Mouse (Mus musculus): ENCODE results near the gene Auts2. TPM values are rescaled to one million over a fixed set of nuclear protein-coding genes. Genes with fewer than 3 reads are reported as not detected.

Gene Auts2
- polyA plus RNA-seq, 1 experiment: 39.0 TPM

DNA sequence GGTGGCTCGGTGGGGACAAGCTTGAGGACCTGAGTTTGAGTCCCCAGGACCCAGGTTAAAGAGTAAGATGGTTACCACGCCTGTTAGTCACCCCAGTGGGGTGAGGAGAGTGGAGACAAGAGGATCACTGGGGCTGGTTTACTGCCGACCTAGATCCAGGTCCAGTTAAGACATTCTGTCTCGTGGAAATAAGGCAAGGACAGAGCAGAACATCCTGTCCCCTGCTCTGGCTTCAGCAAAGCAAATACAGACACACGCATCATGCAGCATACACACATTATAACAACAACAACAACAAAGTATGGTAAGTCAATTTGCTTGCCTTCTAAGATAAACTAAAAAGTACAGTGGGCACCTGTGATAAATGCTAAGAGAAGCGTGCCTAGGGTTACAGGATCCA, 57.1 kb downstream of the Auts2 start:
- Histone ChIP-seq H3K27me3 (ENCODE audit: control insufficient read depth, insufficient read depth, low read length) (no peaks in the 10 kb centered on the region), H3K4me3 (replicated peaks; ENCODE audit: insufficient read depth, low read depth, low read length) (no peak overlapping the region), H3K4me1 (ENCODE audit: control insufficient read depth, insufficient read depth, low read length) (peaks cover 19% of the 10 kb centered on the region), H3K27ac (ENCODE audit: insufficient read depth, low read length) (no peak overlapping the region)
- DNase-seq: no peak
- WGBS: 86% methylated on average over 6 of the region's 6 CpGs
- TF ChIP-seq POLR2A (IDR thresholded peaks at IDR 0.05; ENCODE audit: borderline replicate concordance, insufficient read depth, low read length): no peak
- TF ChIP-seq CTCF (IDR thresholded peaks at IDR 0.05; ENCODE audit: borderline replicate concordance, insufficient read depth, low read depth, low read length): no peak

GRCm38 (mm10) chr5:132485448-132485847, 57.7 kb downstream of the Auts2 start:
- Histone ChIP-seq H3K27ac (ENCODE audit: insufficient read depth, low read length) (no peak overlapping the region), H3K27me3 (ENCODE audit: control insufficient read depth, insufficient read depth, low read length) (no peaks in the 10 kb centered on the region), H3K4me3 (replicated peaks; ENCODE audit: insufficient read depth, low read depth, low read length) (no peak overlapping the region), H3K4me1 (ENCODE audit: control insufficient read depth, insufficient read depth, low read length) (peaks cover 17% of the 10 kb centered on the region)
- TF ChIP-seq POLR2A (IDR thresholded peaks at IDR 0.05; ENCODE audit: borderline replicate concordance, insufficient read depth, low read length) (no peak), CTCF (IDR thresholded peaks at IDR 0.05; ENCODE audit: borderline replicate concordance, insufficient read depth, low read depth, low read length) (no peak)
- 44% methylated on average over 3 of the region's 3 CpGs for WGBS
- peak in 1 of 2 experiments; percentile 32 for DNase-seq

GRCm38 (mm10) chr5:132481476-132481875, 61.7 kb downstream of the Auts2 start:
- H3K4me3 ChIP-seq (replicated peaks; ENCODE audit: insufficient read depth, low read depth, low read length): no peak overlapping the region
- WGBS: 98% methylated on average over 3 of the region's 3 CpGs
- H3K4me1 ChIP-seq (ENCODE audit: control insufficient read depth, insufficient read depth, low read length): peaks cover 11% of the 10 kb centered on the region; the same call in 1 of the 2 replicates
- no peak for DNase-seq
- H3K27me3 ChIP-seq (ENCODE audit: control insufficient read depth, insufficient read depth, low read length): no peaks in the 10 kb centered on the region
- H3K27ac ChIP-seq (ENCODE audit: insufficient read depth, low read length): no peak overlapping the region
- TF ChIP-seq CTCF (IDR thresholded peaks at IDR 0.05; ENCODE audit: borderline replicate concordance, insufficient read depth, low read depth, low read length) (no peak), POLR2A (IDR thresholded peaks at IDR 0.05; ENCODE audit: borderline replicate concordance, insufficient read depth, low read length) (no peak)

DNA sequence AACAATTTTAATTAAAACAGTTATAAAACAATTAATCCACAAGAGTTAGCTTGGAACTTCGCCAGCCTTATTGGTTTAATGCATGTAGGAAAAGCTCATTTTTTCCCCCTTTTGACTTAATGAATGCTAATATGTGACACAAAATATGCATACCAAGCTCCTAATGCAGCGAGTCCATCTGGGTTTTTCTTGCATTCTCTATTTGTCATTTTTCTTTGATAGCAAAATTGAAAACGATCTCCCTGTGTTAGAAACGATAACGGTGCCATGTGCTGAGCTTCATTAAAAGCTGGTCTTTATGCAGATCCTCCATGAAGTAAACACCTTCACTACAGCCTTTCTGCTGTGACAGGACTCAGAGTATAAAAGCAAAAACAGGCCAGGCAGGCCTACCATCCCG, 62.7 kb downstream of the Auts2 start:
- Histone ChIP-seq H3K4me1 (ENCODE audit: control insufficient read depth, insufficient read depth, low read length) (peaks cover 6% of the 10 kb centered on the region; the same call in 1 of the 2 replicates), H3K4me3 (replicated peaks; ENCODE audit: insufficient read depth, low read depth, low read length) (no peak overlapping the region), H3K27me3 (ENCODE audit: control insufficient read depth, insufficient read depth, low read length) (no peaks in the 10 kb centered on the region), H3K27ac (ENCODE audit: insufficient read depth, low read length) (no peak overlapping the region)
- no peak for DNase-seq
- WGBS: 85% methylated on average over 6 of the region's 6 CpGs
- TF ChIP-seq CTCF (IDR thresholded peaks at IDR 0.05; ENCODE audit: borderline replicate concordance, insufficient read depth, low read depth, low read length): no peak
- TF ChIP-seq POLR2A (IDR thresholded peaks at IDR 0.05; ENCODE audit: borderline replicate concordance, insufficient read depth, low read length): no peak

GRCm38 (mm10) chr5:132479227-132479857, 63.8 kb downstream of the Auts2 start:
- no peak for TF ChIP-seq CTCF (IDR thresholded peaks at IDR 0.05; ENCODE audit: borderline replicate concordance, insufficient read depth, low read depth, low read length)
- TF ChIP-seq POLR2A (IDR thresholded peaks at IDR 0.05; ENCODE audit: borderline replicate concordance, insufficient read depth, low read length): no peak
- Histone ChIP-seq H3K27me3 (ENCODE audit: control insufficient read depth, insufficient read depth, low read length) (no peaks in the 10 kb centered on the region), H3K27ac (ENCODE audit: insufficient read depth, low read length) (no peak overlapping the region), H3K4me3 (replicated peaks; ENCODE audit: insufficient read depth, low read depth, low read length) (no peak overlapping the region), H3K4me1 (ENCODE audit: control insufficient read depth, insufficient read depth, low read length) (no peaks in the 10 kb centered on the region)
- WGBS: 91% methylated on average over 11 of the region's 11 CpGs
- DNase-seq: no peak

DNA sequence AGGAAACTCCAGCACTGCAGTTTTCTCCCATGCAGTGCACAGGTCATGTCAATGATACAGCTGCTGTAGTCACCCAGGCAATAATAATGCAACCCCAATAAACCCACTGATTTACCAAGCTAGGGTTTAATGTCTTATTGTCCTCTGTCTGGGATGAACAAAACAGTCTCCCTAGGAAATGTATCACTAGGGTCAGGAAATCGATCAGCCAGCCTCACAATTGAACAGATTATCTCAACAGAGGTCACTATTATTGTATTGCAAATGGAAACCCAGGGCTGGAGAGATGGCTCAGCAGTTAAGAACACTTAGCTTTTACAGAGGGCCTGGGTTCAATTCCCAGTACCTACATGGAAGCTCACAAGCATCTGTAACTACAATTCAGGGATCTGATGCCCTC, 65.6 kb downstream of the Auts2 start:
- TF ChIP-seq CTCF (IDR thresholded peaks at IDR 0.05; ENCODE audit: borderline replicate concordance, insufficient read depth, low read depth, low read length) (no peak), POLR2A (IDR thresholded peaks at IDR 0.05; ENCODE audit: borderline replicate concordance, insufficient read depth, low read length) (no peak)
- DNase-seq: no peak
- Histone ChIP-seq H3K4me1 (ENCODE audit: control insufficient read depth, insufficient read depth, low read length) (peaks cover 10% of the 10 kb centered on the region), H3K27me3 (ENCODE audit: control insufficient read depth, insufficient read depth, low read length) (no peaks in the 10 kb centered on the region), H3K4me3 (replicated peaks; ENCODE audit: insufficient read depth, low read depth, low read length) (no peak overlapping the region), H3K27ac (ENCODE audit: insufficient read depth, low read length) (no peak overlapping the region)
- WGBS: 45% methylated on average over 1 of the region's 1 CpGs

GRCm38 (mm10) chr5:132472905-132473321, 70.2 kb downstream of the Auts2 start:
- H3K4me1 ChIP-seq (ENCODE audit: control insufficient read depth, insufficient read depth, low read length): peaks cover 15% of the 10 kb centered on the region
- WGBS: 7% methylated on average over 5 of the region's 5 CpGs
- no peaks in the 10 kb centered on the region for H3K27me3 ChIP-seq (ENCODE audit: control insufficient read depth, insufficient read depth, low read length)
- H3K27ac ChIP-seq (ENCODE audit: insufficient read depth, low read length): peak overlapping the region; percentile 47; the same call in 1 of the 2 replicates
- H3K4me3 ChIP-seq (replicated peaks; ENCODE audit: insufficient read depth, low read depth, low read length): no peak overlapping the region
- peak; percentile 83 to 91 for DNase-seq
- TF ChIP-seq POLR2A (IDR thresholded peaks at IDR 0.05; ENCODE audit: borderline replicate concordance, insufficient read depth, low read length) (no peak), CTCF (IDR thresholded peaks at IDR 0.05; ENCODE audit: borderline replicate concordance, insufficient read depth, low read depth, low read length) (no peak)

GRCm38 (mm10) chr5:132472184-132472829, 70.8 kb downstream of the Auts2 start:
- Histone ChIP-seq H3K4me1 (ENCODE audit: control insufficient read depth, insufficient read depth, low read length) (peaks cover 15% of the 10 kb centered on the region), H3K27ac (ENCODE audit: insufficient read depth, low read length) (no peak overlapping the region; the same call in 1 of the 2 replicates), H3K4me3 (replicated peaks; ENCODE audit: insufficient read depth, low read depth, low read length) (no peak overlapping the region), H3K27me3 (ENCODE audit: control insufficient read depth, insufficient read depth, low read length) (no peaks in the 10 kb centered on the region)
- peak in 1 of 2 experiments; percentile 44 for DNase-seq
- 65% methylated on average over 5 of the region's 5 CpGs for WGBS
- TF ChIP-seq POLR2A (IDR thresholded peaks at IDR 0.05; ENCODE audit: borderline replicate concordance, insufficient read depth, low read length): no peak
- no peak for TF ChIP-seq CTCF (IDR thresholded peaks at IDR 0.05; ENCODE audit: borderline replicate concordance, insufficient read depth, low read depth, low read length)

Measured in cerebellum, adult 2 months (tissue).